In genomic region chr4:140821988-140822387, GRCm38 (mm10) we compare ENCODE assay signal across 8 mouse cellular contexts. TPM values are rescaled to one million over a fixed set of nuclear protein-coding genes. Genes with fewer than 3 reads are reported as not detected.
DNase-seq lines count a peak whose midpoint lies in the region; ATAC-seq and TF ChIP-seq lines count a peak whose summit lies in the region.

No protein-coding gene starts in this region.

- no peak for DNase-seq in kidney, postnatal 0 days (ENCODE audit: low spot score)
- no peak for DNase-seq in kidney, adult 11 months
- peak; percentile 69 for DNase-seq in adrenal gland, adult 2 months
- peak; percentile 76 to 82 for DNase-seq in cerebellum, postnatal 14 days
- peak; percentile 45 to 54 for DNase-seq in kidney, postnatal 4 days
- DNase-seq in lung, adult 18-20 months: peak; percentile 23 to 29
- peak; percentile 40 for DNase-seq in skeletal muscle tissue, adult 2 months (ENCODE audit: low read depth, low spot score)
- no peak for DNase-seq in MN1 (ENCODE audit: low spot score)

- H3K4me1 ChIP-seq in kidney, postnatal 0 days (replicated peaks; ENCODE audit: insufficient read depth, low read length): no peaks in the 10 kb centered on the region

- no peaks in the 10 kb centered on the region for H3K27me3 ChIP-seq in kidney, postnatal 0 days (ENCODE audit: insufficient read depth, low read length)

- no peak for ATAC-seq in kidney, postnatal 0 days (replicated peaks; ENCODE audit: low FRiP score, low read depth)

- H3K9me3 ChIP-seq in kidney, postnatal 0 days (replicated peaks; ENCODE audit: low read length): no peaks in the 10 kb centered on the region

- no peaks in the 10 kb centered on the region for H3K36me3 ChIP-seq in kidney, postnatal 0 days (ENCODE audit: insufficient read depth, low read length)

- H3K4me3 ChIP-seq in kidney, postnatal 0 days (replicated peaks; ENCODE audit: low read depth, low read length): no peak overlapping the region

- no peak overlapping the region for H3K27ac ChIP-seq in kidney, postnatal 0 days

- TF ChIP-seq CTCF in kidney, postnatal 0 days (IDR thresholded peaks at IDR 0.05; ENCODE audit: low read depth): peak; percentile 59

- no peak overlapping the region for H3K4me2 ChIP-seq in kidney, postnatal 0 days (ENCODE audit: low read length)

- 73% methylated on average over 5 of the region's 5 CpGs for WGBS in kidney, postnatal 0 days

- H3K9ac ChIP-seq in kidney, postnatal 0 days (ENCODE audit: low read depth, low read length): no peak overlapping the region

RNA-seq across cellular contexts. Expression of gene Padi3, which starts 11.5 kb away (rescaled TPM):
- 0.08 and 0.10 TPM in 2 replicates for polyA plus RNA-seq in kidney, postnatal 0 days (2015; fragmentation: Nextera tagmentation; extraction: Ambion mirVana)
- not detected for total RNA-seq in adrenal gland, adult 2 months (2021)
- not detected in 2 replicates for polyA plus RNA-seq in adrenal gland, adult 2 months (2012; rRNA removed)

RNA-seq across cellular contexts. Expression of gene Padi1, which starts 23.6 kb away (rescaled TPM):
- 0.23 and 0.28 TPM in 2 replicates for polyA plus RNA-seq in kidney, postnatal 0 days (2015; fragmentation: Nextera tagmentation; extraction: Ambion mirVana)
- total RNA-seq in adrenal gland, adult 2 months (2021): not detected
- not detected in 2 replicates for polyA plus RNA-seq in adrenal gland, adult 2 months (2012; rRNA removed)

RNA-seq across cellular contexts. Expression of gene Padi4, which starts 48.0 kb away (rescaled TPM):
- polyA plus RNA-seq in kidney, postnatal 0 days (2015; fragmentation: Nextera tagmentation; extraction: Ambion mirVana): 0.74 and 1.1 TPM in 2 replicates
- total RNA-seq in adrenal gland, adult 2 months (2021): 1 to 10 TPM in 1 of 2 experiments, under 1 TPM in 1; 0.62 to 1.8 TPM
- polyA plus RNA-seq in adrenal gland, adult 2 months (2012; rRNA removed): 0.76 and 0.99 TPM in 2 replicates

Comparison
In these comparisons a context has a peak if more than half of its experiments do, and no peak if none do; other contexts are left out.
1. DNase-seq: peak in adrenal gland, adult 2 months (single experiment), cerebellum, postnatal 14 days (2 of 2), kidney, postnatal 4 days (2 of 2), lung, adult 18-20 months (2 of 2) and skeletal muscle tissue, adult 2 months (single experiment); none in kidney, postnatal 0 days (single experiment), kidney, adult 11 months (single experiment) and MN1 (single experiment).